Mouse (Mus musculus) layer of hippocampus, postnatal 14 days (tissue): Measurements from ENCODE around the gene Endog. TPM values are rescaled to one million over a fixed set of nuclear protein-coding genes. Genes with fewer than 3 reads are reported as not detected.
A peak's percentile ranks its signal among the peaks of the same experiment; 100 is the strongest.
"Not testable (repeated sequence)": the region's sequence is repeated elsewhere in the genome, so short reads cannot be mapped to it uniquely, and the experiment has no call there.

Source experiments
- DNase-seq, 2 experiments: peaks; one replicate each; pipeline ENCODE4 v3.0.0; 2021 to 2022; ENCODE audit warnings: low spot score in 2 of 2, mixed read lengths in 1 of 2
- long read RNA-seq, 2 experiments: library from polyadenylated mRNA; stranded (forward); transcript quantifications; one replicate each; pipeline ENCODE4 v2.0.0; 2021
- total RNA-seq, 2 experiments: library from RNA; stranded (reverse); gene quantifications; 2 replicates each; pipeline ENCODE4 v1.2.3; 2021

Endog gene
- 10 to 100 TPM; 21.7 to 24.4 TPM for total RNA-seq
- long read RNA-seq, experiment 1, transcript Endog-201 (3 exons, 1,063 nt), result major isoform, 23 of 33 reads
- long read RNA-seq, experiment 1, partial matches to known transcripts, result 5 of 33 reads
- long read RNA-seq, experiment 1, other reads (novel, unspliced or antisense), result 5 of 33 reads
- long read RNA-seq, experiment 2, transcript Endog-201 (3 exons, 1,063 nt), result major isoform, 50 of 60 reads
- long read RNA-seq, experiment 2, partial matches to known transcripts, result 3 of 60 reads
- long read RNA-seq, experiment 2, other reads (novel, unspliced or antisense), result 7 of 60 reads

DNA sequence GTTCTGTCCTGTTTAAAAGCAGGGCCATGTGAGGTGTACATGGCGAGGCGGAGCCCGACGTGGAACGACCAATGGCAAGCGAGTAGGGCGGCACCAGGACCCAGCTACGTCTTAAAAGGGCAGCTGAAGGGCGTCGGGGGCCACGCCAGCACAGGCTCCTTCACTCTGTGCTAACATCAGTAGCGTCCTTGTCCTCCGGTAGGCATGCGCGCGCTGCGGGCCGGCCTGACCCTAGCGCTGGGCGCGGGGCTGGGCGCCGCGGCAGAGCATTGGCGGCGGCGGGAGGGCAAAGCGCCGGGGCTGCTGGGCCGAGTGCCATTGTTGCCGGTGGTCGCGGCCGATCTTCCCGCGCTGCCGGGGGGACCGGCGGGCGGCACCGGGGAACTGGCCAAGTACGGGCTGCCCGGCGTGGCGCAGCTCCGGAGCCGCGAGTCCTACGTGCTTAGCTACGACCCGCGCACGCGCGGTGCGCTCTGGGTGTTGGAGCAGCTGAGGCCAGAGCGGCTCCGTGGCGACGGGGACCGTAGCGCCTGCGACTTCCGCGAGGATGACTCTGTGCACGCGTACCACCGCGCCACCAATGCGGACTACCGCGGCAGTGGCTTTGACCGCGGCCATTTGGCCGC is at the start of gene Endog:
Endog (plus strand) TSS at position 123 of the 626 bp plus-strand sequence.
- DNase-seq, result peak; percentile 84 to 93

DNA sequence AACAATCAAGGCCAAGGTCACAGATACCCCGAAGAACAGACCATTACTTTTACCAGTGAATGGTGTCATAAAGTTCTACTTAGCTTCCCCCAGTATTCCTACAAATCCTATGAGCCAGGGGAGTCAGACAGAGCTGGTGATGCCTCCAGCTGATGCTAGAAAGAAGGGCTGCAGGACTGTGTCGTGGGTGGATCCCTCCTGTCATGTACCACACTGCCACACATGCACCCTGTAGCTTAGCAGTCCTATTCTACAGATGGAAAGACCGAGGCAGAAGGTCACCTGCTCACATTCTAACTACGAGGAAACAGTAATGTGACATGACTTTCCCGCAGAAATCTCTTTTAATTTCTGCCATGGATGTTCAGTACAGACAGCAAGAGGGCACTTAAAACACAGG is 48.5 kb upstream of the Endog start:
- DNase-seq, result peak in 1 of 2 experiments; percentile 39

DNA sequence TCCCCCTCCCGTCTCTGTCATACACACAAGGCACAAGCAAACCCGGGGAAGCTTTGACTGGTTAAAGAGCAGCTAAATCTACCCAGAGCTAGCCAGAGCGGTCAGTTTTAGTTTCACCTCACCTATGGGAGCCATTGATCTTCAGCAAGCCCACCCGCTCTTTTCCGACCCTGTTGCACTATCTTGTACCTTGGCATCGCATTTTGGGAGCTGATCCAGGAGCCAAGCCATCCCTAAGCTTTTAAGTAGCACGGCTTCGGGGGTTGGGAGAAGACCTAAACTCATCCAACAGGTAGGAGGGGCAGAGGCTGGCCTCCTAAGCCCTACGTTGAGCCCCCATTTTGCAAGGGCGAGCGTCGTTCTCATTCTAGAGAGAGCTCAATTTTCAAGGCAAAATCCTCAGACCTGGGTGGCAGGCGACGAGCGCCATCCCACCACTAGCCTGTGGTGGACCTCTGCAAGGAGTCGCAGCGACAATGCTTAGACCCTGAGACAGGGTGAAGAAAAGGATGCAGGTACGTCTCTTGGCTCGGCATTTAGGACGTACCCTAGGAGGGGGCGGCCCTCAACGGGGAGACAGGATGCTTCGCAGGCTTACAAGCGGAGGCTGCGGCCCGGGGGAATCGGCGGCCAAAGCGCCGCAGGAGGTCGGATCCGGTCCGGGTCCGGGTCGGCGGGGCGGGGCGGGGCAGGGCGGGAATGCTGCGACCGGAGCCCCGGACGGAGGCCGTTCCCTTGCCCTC is 47.4 kb upstream of the Endog start:
- DNase-seq, result peak; percentile 40 to 44

DNA sequence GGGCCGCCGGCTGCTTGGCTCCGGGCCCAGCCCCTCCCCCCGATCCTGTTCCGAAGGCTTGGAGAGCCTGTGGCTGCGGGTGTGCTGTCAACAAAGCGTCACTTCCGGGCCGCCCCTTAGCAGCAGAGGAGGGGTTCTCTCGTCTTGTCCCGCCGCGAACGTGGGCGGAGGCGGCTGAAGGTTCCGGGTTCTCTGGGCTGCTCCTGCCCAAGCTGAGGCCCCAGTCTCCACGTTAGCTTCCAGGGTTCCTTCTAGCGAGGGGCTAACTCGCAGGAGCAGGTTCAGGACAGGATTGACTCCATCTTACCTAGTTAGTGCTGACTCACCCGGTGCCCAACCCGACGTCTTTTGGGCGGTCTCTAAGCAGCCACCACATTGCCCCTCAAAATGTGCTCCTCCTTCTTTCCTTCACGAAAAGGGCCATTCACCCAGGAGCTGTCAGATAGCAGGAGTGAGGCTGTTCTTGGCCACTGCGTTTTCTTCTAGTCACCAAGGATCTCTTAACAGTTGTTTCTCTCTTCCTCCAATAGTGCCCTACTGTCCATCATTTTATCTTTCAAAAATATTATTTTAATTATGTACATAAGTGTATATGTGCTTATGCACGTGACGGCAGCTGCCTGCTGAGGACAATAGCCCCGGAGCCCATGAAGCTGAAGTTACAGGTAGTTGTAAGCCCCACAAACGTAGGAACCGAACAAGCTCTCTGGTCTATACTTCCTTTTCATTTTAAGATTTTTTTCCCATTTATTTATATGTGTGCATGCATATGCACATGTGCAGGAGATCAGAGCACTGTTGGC is 46.6 kb upstream of the Endog start, which contains the start of gene Zer1:
Zer1 (minus strand) TSS at position 114 of the 803 bp plus-strand sequence.
- DNase-seq, result peak; percentile 95 to 96

DNA sequence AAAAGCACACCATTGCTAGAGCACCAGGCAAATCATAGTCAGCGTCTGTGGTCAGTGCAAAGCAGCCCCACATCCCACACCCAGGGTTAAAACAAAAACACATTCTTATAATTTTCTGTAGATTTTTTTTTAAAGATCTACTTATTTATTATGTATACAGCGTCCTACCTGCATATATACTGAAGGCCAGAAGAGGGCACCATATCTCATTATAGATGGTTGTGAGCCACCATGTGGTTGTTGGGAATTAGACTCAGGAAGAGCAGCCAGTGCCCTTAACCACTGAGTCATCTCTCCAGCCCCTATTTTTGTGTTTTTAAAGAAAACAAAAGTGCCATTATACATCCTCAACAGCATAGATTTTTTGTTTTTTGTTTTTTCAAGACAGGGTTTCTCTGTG is 42.5 kb upstream of the Endog start:
- DNase-seq, result peak in 1 of 2 experiments; percentile 44

DNA sequence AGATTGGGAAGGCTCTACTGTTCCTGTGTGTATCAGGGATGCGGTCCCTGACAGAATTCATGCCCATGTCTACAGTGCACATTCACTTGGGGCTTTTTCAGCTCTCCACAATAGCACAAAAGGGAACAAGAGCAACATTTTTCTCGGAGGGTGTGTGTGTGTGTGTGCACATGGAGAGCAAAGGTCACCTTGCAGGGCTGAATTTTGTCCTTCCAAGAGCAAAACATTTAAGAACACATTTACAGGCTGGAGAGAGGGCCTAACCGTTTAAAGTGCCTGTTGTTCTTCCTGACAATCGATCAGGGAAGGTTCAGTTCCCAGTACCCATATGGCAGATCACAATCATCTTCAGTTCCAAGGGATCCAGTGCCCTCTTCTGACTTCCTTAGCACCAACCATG is 41.1 kb upstream of the Endog start:
- DNase-seq, result no peak

DNA sequence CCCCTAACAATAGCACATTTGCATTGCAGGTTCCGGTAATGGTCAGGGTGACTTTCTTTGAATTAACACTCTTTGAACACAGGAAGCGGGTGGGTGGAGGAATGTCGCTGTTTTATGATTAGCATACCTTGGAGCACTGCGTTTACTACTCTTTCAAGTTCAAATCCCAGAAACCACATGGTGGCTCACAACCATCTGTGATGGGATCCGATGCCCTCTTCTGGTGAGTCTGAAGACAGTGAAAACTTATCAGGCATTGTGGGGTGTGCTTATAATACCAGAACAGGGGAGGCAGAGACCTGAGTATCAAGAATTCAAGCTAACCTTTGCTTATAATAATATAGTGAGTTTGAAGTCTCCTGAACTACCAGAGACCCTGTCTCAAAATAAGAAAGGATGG is 40.1 kb upstream of the Endog start:
- DNase-seq, result not testable (repeated sequence)

DNA sequence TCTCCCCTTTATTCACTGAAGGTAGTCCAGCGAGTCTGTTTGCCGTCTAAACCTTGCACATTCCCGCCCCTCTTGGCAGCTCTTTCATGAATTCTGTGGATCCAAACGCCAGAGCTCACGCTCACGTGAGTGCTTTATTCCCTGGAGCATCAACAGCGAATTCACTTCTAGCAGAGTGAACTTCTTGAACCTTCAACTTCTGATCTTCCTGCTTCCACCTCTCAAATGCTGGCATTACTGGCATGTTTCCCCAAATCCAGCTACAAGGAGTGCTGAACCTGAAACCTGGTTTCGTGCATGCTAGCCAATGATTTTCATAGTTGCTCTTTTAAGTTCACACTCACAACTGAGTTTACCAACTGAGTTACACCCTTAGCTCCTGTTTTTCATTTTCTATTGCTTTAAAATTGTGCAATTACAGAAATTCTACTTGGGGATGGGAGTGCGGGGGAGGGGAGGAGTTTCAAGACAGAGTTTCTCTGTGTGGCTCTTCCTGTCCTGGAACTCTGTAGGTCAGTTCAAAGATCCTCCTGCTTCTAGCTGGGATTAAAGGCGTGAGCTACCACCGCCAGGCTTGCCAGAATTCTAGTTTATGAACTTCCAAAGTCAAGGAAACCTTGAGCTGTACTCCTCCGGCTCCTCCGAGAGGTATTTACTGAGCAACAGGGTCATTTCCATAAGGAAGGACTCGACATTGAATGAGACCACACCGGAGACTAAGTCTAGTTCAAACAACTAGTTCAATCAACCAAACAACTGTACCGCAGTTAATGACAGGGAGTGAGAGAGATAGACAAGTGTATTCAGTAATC is 38.3 kb upstream of the Endog start:
- no peak for DNase-seq

DNA sequence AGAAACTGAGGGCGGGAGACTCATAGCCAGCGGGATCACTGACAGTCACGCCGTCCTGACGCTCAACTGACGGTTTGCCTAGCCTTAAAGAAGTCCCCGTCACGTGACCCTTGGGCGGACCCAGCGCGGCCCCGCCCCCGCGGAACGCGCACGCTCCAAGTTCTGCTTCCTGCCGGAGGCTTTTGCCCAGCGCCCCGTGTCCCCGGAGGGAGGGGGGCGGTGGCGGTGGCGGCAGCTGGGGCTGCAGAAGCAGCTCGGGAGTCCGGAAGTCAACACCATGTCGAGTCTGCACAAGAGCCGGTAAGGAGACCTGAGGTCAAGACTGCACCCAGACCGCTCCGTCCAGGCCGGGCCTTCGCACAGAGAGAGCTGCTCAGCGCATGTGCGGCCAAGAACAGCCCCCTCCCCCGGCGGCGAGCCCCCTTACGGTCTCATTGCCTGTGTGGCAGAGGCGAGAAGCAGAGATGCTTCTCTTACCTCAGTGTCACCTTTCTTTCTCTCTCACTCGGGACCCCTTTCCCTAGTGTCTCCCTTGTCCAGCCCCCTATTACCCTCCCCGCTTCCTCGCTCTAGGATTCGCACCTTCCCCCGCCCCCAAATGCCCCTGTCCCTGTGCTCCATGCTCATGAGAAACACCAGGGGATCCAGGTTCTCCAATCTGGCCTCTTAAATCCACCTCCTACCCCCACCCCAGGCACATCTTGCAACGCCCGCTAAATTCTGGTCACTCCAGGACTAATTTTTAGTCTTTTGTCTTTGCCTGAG is 37.5 kb upstream of the Endog start, which contains the start of gene Tbc1d13:
Tbc1d13 (plus strand) TSS at position 134 of the 765 bp plus-strand sequence.
- peak; percentile 97 to 98 for DNase-seq

DNA sequence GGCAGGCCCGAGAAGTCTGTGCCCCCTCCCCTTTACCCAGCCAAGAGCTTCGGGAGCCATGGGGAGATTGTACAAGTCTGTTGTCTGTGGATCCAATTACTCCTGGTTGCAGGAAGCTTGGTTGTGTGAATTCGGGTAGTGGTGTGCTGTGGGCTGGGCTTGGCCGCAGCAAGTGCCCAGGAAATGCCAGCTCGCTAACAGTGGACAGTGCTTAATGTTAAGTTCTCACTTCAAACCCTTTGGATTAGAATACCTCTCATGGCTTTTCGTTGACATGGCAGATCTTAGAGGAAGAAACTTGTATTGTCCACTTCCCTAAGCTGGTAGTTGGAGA is 36.9 kb upstream of the Endog start:
- no peak for DNase-seq

DNA sequence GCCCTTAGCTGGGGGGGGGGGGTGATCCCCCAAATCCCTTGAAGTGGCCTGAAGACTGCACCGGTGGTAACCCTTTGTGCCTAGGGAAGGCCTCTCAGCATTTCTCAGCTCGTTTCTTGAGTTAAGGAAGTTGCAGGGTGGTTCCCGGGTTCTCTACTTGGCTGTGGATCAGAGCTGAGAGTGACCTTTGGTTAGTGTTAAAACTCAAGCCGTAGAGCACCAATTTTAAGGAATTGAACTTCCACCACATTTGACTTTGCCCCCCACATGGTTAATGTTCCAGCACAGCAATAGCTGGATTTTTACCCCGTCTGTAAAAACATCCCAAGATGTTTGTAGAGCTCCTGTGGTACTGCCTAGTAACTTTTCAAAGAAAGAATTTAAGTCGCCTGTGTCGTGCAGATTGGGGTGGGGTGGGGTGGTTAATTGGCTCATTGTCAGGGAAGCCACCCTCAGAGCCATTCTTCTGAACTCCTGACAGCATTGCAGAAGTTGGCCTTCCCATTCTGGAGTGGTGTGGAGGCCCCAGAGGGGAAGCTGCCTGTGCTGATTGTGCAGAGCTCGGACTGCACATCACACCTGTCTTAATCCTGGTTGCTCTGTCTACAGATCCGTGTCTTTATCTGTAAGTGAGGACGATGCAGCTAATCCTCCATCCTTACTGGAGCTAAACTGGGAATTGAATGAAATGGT is 36.2 kb upstream of the Endog start:
- no peak for DNase-seq

DNA sequence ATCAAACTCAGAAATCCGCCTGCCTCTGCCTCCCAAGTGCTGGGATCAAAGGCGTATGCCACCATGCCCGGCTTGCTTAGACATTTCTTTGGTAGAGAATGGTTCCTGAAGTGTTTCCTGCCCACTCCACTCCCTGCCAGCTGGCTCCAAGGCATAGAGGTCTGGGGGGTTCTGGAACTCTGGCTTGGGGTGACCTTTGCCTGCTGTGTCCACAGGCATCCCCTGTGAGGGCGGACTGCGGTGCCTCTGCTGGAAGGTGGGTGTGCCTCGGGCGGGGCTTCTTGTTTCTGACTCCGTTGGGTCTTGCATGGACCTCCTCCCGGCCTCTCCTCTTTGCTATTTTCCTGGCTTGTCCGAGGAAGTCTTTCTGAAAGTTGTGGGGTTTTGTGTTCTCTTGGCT is 34.8 kb upstream of the Endog start:
- no peak for DNase-seq

DNA sequence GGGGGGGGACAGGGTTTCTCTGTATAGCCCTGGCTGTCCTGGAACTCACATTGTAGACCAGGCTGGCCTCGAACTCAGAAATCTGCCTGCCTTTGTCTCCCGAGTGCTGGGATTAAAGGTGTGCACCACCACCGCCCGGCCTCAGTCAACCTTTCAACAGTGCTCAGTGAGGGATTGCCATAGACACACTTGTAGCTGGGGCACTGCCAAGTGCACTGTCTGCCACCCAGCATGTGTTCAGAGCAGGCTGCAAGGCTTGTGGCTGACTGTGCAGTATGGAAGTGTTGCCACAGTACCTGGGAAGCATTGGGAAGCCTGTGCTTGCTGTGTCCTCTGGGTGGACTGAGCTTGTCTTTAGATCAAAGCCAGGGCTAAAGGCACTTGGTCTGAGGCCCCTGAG is 31.3 kb upstream of the Endog start:
- DNase-seq, result not testable (repeated sequence)

DNA sequence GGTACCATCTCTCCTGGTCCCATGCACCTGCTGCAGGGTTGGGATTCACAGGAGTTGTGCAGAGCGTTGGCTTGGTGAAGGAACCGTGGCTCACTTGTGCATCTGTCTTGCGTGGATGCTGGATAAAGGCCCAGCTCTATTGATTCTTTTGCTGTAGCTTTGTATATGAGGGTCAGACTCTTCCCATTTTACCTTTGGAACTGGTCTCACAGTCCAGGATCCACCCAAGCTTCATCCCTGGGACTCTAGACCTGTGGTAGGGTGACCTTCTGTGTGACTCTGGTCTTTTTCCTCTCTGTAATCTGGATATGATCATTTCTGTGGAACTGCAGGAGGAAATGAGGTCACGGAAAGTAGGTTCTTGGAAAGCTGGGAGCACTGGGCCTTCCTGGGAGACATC is 26.9 kb upstream of the Endog start:
- DNase-seq, result no peak

DNA sequence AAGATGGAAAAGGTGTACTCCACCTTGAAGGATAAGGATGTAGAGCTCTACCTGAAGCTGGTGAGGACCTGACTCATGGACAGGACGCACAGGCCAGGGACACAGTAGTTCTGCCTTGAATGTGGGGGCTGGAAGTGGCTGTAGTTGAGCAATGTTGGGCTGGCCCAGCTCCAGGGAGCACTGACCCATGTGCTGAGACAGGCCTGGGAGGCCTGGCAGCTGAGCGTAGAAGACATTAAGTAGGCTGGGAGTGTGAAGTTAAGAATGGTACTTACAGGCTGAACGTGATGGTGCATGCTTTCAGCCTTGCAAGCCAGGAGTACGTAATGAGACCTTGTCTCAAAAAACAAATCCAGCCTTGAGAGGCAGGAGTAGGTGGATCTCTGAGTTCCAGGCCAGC is 23.8 kb upstream of the Endog start:
- DNase-seq, result no peak

DNA sequence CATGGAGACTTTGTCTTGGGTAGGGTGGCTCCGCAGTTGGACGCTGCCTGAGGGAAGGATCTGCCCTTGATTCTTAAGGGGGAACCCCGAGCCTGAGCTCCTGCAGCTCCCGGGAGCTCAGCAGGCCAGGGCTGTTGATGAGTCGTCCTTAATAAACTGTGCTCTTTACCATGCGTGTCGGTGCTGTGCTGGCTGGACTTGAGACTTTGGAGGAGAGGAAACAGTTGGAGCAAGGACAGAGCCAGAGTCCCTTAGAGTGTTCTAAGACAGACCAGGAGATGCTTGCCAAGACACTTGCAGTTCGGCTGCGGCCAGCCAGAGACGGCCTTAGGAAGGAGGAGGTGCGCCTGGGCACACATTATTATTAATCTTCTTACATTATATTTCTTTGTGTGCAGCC is 19.5 kb upstream of the Endog start:
- DNase-seq, result no peak

DNA sequence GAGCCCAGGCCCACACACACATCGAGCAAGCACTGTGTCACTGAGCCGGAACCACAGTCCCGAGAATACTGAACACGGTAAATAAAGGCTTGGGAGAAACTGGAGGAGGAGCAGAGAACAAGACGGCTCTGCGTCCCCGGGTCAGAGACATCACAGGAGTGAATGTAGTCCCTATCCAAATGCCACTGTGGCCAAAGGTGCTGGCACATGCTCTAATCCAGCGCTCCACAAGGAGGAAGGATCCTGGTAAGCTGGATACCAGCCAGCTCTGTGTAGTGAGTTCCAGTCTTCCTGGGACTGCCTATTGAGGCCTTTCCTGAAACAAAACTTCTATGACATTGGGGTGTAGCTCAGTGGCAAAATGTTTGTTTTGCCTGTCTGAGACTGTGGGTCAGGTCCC is 18.7 kb upstream of the Endog start:
- DNase-seq, result no peak

DNA sequence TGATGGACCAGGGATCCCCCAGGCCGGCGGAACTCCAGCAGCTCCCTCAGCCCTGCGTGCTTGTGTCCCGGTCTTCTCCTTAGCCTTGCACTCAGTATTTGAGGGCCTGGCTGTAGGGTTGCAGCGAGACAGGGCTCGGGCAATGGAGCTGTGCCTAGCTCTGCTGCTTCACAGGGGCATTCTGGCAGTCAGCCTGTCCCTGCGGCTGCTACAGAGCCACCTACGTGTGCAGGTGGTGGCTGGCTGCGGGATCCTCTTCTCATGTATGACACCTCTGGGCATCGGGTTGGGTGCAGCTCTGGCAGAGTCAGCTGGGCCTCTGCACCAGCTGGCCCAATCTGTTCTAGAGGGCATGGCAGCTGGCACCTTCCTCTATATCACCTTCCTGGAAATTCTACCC is 11.4 kb upstream of the Endog start:
- DNase-seq, result not testable (repeated sequence)

DNA sequence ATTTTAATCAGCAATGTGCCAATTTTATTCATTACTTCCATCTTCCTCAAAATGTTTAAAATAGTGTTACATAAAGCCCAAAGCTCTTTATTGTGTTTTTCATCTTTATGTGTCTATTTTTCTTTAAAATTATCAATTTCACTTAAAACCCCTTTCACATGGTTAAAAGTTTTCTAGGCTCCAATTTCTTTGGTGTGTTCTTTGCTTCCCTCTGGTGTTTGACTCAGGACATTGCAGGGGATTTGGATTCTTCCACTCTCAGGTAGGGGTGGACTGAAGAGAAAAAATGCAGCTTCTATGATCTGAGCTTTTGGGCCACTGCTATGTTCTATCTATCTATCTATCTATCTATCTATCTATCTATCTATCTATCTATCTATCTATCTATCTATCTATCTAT is 9.5 kb upstream of the Endog start:
- peak in 1 of 2 experiments; percentile 67 for DNase-seq
